Mouse (Mus musculus) gastrocnemius, postnatal 25 days (tissue): ENCODE data around the gene Klhl21. TPM values are rescaled to one million over a fixed set of nuclear protein-coding genes. Genes with fewer than 3 reads are reported as not detected.
"Not testable (repeated sequence)": the region's sequence is repeated elsewhere in the genome, so short reads cannot be mapped to it uniquely, and the experiment has no call there.

Experiments
- DNase-seq: peaks from one replicate; pipeline ENCODE4 v3.0.0; 2022
- total RNA-seq, 2 experiments: library from RNA; stranded (reverse); gene quantifications; 1 replicate in 1 of 2; 2 replicates in 1 of 2; pipeline ENCODE4 v1.2.3; 2021

Klhl21 gene
- total RNA-seq, 2 experiments from 2014 or later = 56.9 to 66.5 TPM

- DNase-seq = no peak
Observed at GRCm38 (mm10) chr4:152021568-152022097, 13.0 kb downstream of the Klhl21 start.

GRCm38 (mm10) chr4:152022506-152022905 is 13.9 kb downstream of the Klhl21 start:
- DNase-seq = no peak

GRCm38 (mm10) chr4:152024525-152024924 is 15.9 kb downstream of the Klhl21 start:
- DNase-seq = no peak

- no peak for DNase-seq
Observed at GRCm38 (mm10) chr4:152026751-152027508, 18.3 kb downstream of the Klhl21 start.

- peak; percentile 96 for DNase-seq
Observed at GRCm38 (mm10) chr4:152027524-152027923, 18.9 kb downstream of the Klhl21 start, which contains the start of gene Zbtb48. Gene Zbtb48 (minus strand): TSS chr4:152027671.

- no peak for DNase-seq
Observed at GRCm38 (mm10) chr4:152028456-152028855, 19.9 kb downstream of the Klhl21 start.

- DNase-seq = no peak
Observed at GRCm38 (mm10) chr4:152029087-152029486, 20.5 kb downstream of the Klhl21 start.

- no peak for DNase-seq
Observed at GRCm38 (mm10) chr4:152029997-152030396, 21.4 kb downstream of the Klhl21 start.

- no peak for DNase-seq
Observed at GRCm38 (mm10) chr4:152032922-152033321, 24.3 kb downstream of the Klhl21 start.

- DNase-seq = not testable (repeated sequence)
Observed at GRCm38 (mm10) chr4:152036464-152036863, 27.9 kb downstream of the Klhl21 start.

- peak; percentile 46 for DNase-seq
Observed at GRCm38 (mm10) chr4:152038225-152038984, 29.8 kb downstream of the Klhl21 start, which contains the start of gene Tas1r1. Gene Tas1r1 (minus strand): TSS chr4:152038568.

GRCm38 (mm10) chr4:152038985-152039830 is 30.6 kb downstream of the Klhl21 start, which contains the start of gene Nol9:
Gene Nol9 (plus strand): TSS chr4:152039321.
- DNase-seq = peak; percentile 90

- DNase-seq = no peak
Observed at GRCm38 (mm10) chr4:152039831-152040310, 31.3 kb downstream of the Klhl21 start.

GRCm38 (mm10) chr4:152041924-152042641 is 33.5 kb downstream of the Klhl21 start:
- DNase-seq = no peak

GRCm38 (mm10) chr4:152043171-152043570 is 34.6 kb downstream of the Klhl21 start:
- no peak for DNase-seq

- no peak for DNase-seq
Observed at GRCm38 (mm10) chr4:152044609-152045008, 36.0 kb downstream of the Klhl21 start.

GRCm38 (mm10) chr4:152062390-152063110 is 53.9 kb downstream of the Klhl21 start:
- DNase-seq = peak; percentile 73

GRCm38 (mm10) chr4:152067280-152067679 is 58.7 kb downstream of the Klhl21 start:
- DNase-seq = no peak
